22 mouse cellular contexts compared by ENCODE assay signal in the genomic region with DNA sequence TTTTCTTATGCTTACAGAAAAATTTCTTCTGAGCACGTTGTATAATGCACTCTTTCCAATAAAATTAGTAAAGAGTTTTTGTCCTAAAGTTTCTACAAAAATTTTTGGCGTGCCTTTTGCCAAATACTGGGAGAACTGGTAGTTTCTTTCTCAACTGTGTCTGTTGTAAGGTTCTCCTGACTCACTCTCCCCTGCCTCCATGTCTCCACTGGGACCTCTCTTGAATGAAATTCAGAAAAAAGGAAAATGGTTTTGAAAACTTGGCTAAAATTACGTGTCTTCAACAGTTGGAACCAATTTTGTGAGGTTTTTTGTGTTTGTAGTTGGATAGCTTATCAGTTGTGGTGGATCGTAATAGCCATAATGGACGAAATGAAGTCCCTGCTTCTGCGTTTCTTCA. TPM values are rescaled to one million over a fixed set of nuclear protein-coding genes. Genes with fewer than 3 reads are reported as not detected.
DNase-seq lines count a peak whose midpoint lies in the region; ATAC-seq and TF ChIP-seq lines count a peak whose summit lies in the region.
"Had no signal": no experiment of that assay in that cellular context is flagged by ENCODE, and none has a peak within 500 bp of the region (broad histone marks: within the 10 kb centered on the region; RNA-seq: fewer than 3 reads in every experiment).

No protein-coding gene starts in this region.

- no peaks in the 10 kb centered on the region for H3K36me3 ChIP-seq in liver, adult 2 months (ENCODE audit: control insufficient read depth, insufficient read depth, low read length)
- H3K36me3 ChIP-seq in liver, embryonic 11.5 days (ENCODE audit: control insufficient read depth, insufficient read depth, low read length): no peaks in the 10 kb centered on the region
- H3K36me3 ChIP-seq in liver, embryonic 16.5 days (ENCODE audit: control insufficient read depth, insufficient read depth): no peaks in the 10 kb centered on the region
- H3K36me3 ChIP-seq: embryonic facial prominence, embryonic 10.5 days; embryonic facial prominence, embryonic 12.5 days; forebrain, embryonic 15.5 days had no signal

- no peaks in the 10 kb centered on the region for H3K27me3 ChIP-seq in liver, adult 2 months (ENCODE audit: control insufficient read depth, insufficient read depth, low read length)
- no peaks in the 10 kb centered on the region for H3K27me3 ChIP-seq in liver, embryonic 11.5 days (replicated peaks; ENCODE audit: control insufficient read depth, insufficient read depth, low read length)
- H3K27me3 ChIP-seq in liver, embryonic 16.5 days (ENCODE audit: control insufficient read depth, insufficient read depth, low read depth, low read length): no peaks in the 10 kb centered on the region
- H3K27me3 ChIP-seq: embryonic facial prominence, embryonic 12.5 days; forebrain, embryonic 13.5 days; forebrain, embryonic 15.5 days; Patski had no signal

- H3K9me3 ChIP-seq in liver, embryonic 11.5 days (ENCODE audit: control insufficient read depth, low read length): no peaks in the 10 kb centered on the region
- no peaks in the 10 kb centered on the region for H3K9me3 ChIP-seq in liver, embryonic 16.5 days (replicated peaks; ENCODE audit: control insufficient read depth, low read length)
- H3K9me3 ChIP-seq: embryonic facial prominence, embryonic 10.5 days; embryonic facial prominence, embryonic 12.5 days; forebrain, embryonic 13.5 days; forebrain, embryonic 15.5 days had no signal

- 82% methylated on average over 6 of the region's 6 CpGs for WGBS in liver, adult 2 months
- 80% methylated on average over 6 of the region's 6 CpGs for WGBS in liver, embryonic 11.5 days
- 70% methylated on average over 6 of the region's 6 CpGs for WGBS in liver, embryonic 16.5 days (ENCODE audit: insufficient replicate concordance)

- no peak overlapping the region for H3K4me3 ChIP-seq in liver, adult 2 months (ENCODE audit: insufficient read depth, low read depth, low read length)
- H3K4me3 ChIP-seq in liver, embryonic 11.5 days (ENCODE audit: low read depth, low read length): no peak overlapping the region
- no peak overlapping the region for H3K4me3 ChIP-seq in liver, embryonic 16.5 days (ENCODE audit: low read depth, low read length)
- H3K4me3 ChIP-seq: embryonic facial prominence, embryonic 10.5 days; embryonic facial prominence, embryonic 12.5 days; forebrain, embryonic 13.5 days; forebrain, embryonic 15.5 days had no signal

- no peak overlapping the region for H3K4me2 ChIP-seq in liver, embryonic 11.5 days
- no peak overlapping the region for H3K4me2 ChIP-seq in liver, embryonic 16.5 days (ENCODE audit: low read depth, low read length)
- H3K4me2 ChIP-seq: embryonic facial prominence, embryonic 12.5 days; forebrain, embryonic 13.5 days; forebrain, embryonic 15.5 days had no signal

- DNase-seq in liver, adult 2 months (ENCODE audit: extremely low read depth, low read depth, low spot score): no peak
- no peak for DNase-seq in liver, embryonic 11.5 days (ENCODE audit: low spot score)
- DNase-seq in liver (no peak), adipocyte (ENCODE audit: low spot score) (peak; percentile 61)
- DNase-seq in cerebellum, postnatal 14 days: no peak
- DNase-seq in urinary bladder, adult 2 months (ENCODE audit: low spot score): no peak
- DNase-seq: adrenal gland, adult 2 months; adrenal gland, postnatal 10 days; adrenal gland, postnatal 25 days; cerebellum, adult 11 months; cerebellum, adult 18-20 months; cerebellum, adult 8-10 months; cerebellum, adult 9-11 months; cerebellum, postnatal 25 days; forebrain, postnatal 0 days had no signal

- no peak for TF ChIP-seq POLR2A in liver, adult 2 months (IDR thresholded peaks at IDR 0.05; ENCODE audit: extremely low read depth, insufficient read depth, low read length)

- H3K9ac ChIP-seq in liver, adult 2 months (ENCODE audit: low read depth, low read length): no peak overlapping the region
- no peak overlapping the region for H3K9ac ChIP-seq in liver, embryonic 11.5 days (ENCODE audit: low read depth, low read length)
- H3K9ac ChIP-seq in liver, embryonic 16.5 days (ENCODE audit: low read depth, low read length): no peak overlapping the region
- H3K9ac ChIP-seq: embryonic facial prominence, embryonic 12.5 days; forebrain, embryonic 13.5 days; forebrain, embryonic 15.5 days; forebrain, postnatal 0 days had no signal

- H3K79me2 ChIP-seq in liver, adult 2 months (ENCODE audit: control insufficient read depth, insufficient read depth, low read length): peaks cover 60% of the 10 kb centered on the region; the same call in 1 of the 2 replicates

- TF ChIP-seq CTCF in liver, adult 2 months (IDR thresholded peaks at IDR 0.05; ENCODE audit: low read depth, low read length): no peak

- peak overlapping the region; percentile 88 for H3K27ac ChIP-seq in liver, adult 2 months (replicated peaks; ENCODE audit: insufficient read depth, low read depth, low read length)
- H3K27ac ChIP-seq in liver, embryonic 11.5 days (ENCODE audit: low read depth, low read length): no peak overlapping the region
- H3K27ac ChIP-seq in liver, embryonic 16.5 days (ENCODE audit: low read length): peak overlapping the region; percentile 47
- H3K27ac ChIP-seq: embryonic facial prominence, embryonic 10.5 days; embryonic facial prominence, embryonic 12.5 days; forebrain, embryonic 13.5 days; forebrain, embryonic 15.5 days had no signal

- ATAC-seq in liver, embryonic 11.5 days (replicated peaks; ENCODE audit: low FRiP score): no peak
- no peak for ATAC-seq in liver, embryonic 16.5 days (ENCODE audit: low read depth)
- ATAC-seq: activated CD4-positive, CD25-positive, alpha-beta regulatory T cell, adult 4 months; forebrain, embryonic 13.5 days; forebrain, embryonic 15.5 days; forebrain, postnatal 0 days; Patski had no signal

- peaks cover 37% of the 10 kb centered on the region for H3K4me1 ChIP-seq in liver, adult 2 months (ENCODE audit: control insufficient read depth, insufficient read depth, low read length)
- H3K4me1 ChIP-seq in liver, embryonic 11.5 days (replicated peaks; ENCODE audit: control insufficient read depth, insufficient read depth, low read length): peaks cover 12% of the 10 kb centered on the region
- H3K4me1 ChIP-seq in liver, embryonic 16.5 days (ENCODE audit: control insufficient read depth, low read depth, low read length): peaks cover 24% of the 10 kb centered on the region

RNA-seq across cellular contexts. Expression of gene Daam1, which starts 43.7 kb away (rescaled TPM):
- total RNA-seq in liver, adult 2 months (2014; rRNA removed): 32.3 and 33.4 TPM in 2 replicates
- polyA plus RNA-seq in liver, adult 2 months (2012; rRNA removed): 5.5 and 7.7 TPM in 2 replicates
- polyA plus RNA-seq in liver, embryonic 11.5 days (2014; fragmentation: Nextera tagmentation; extraction: Ambion mirVana): 15.2 and 16.4 TPM in 2 replicates
- 9.6 and 10.2 TPM in 2 replicates for polyA plus RNA-seq in liver, embryonic 16.5 days (2015; fragmentation: Nextera tagmentation; extraction: Ambion mirVana)
- 17.8 and 19.4 TPM in 2 replicates for polyA plus RNA-seq in urinary bladder, adult 2 months (2012; rRNA removed)
